Mouse (Mus musculus) brain, embryonic 14.5 days (tissue): ENCODE measurements at regions not wholly inside any gene's neighbourhood (a gene's known extent, or its start where the extent isn't known, plus 50 kb on each side); places are given as distances from the start of the nearest gene placed in this dataset.

Source experiments
- CTCF ChIP-seq: fragments of 200-500 bp; IDR thresholded peaks from 2 replicates; pipeline ENCODE4 v1.5.1; 2012; ENCODE audit warnings: inconsistent platforms, mild to moderate bottlenecking, moderate library complexity, borderline replicate concordance; ENCODE audit not compliant: insufficient read depth, insufficient read length; ENCODE audit errors: extremely low read depth
- POLR2A ChIP-seq: fragments of 200-500 bp; IDR thresholded peaks from 2 replicates; pipeline ENCODE4 v1.6.1; 2012; ENCODE audit warnings: mild to moderate bottlenecking, inconsistent platforms, borderline replicate concordance; ENCODE audit not compliant: poor library complexity, insufficient read depth, insufficient read length, severe bottlenecking; ENCODE audit errors: extremely low read depth

DNA sequence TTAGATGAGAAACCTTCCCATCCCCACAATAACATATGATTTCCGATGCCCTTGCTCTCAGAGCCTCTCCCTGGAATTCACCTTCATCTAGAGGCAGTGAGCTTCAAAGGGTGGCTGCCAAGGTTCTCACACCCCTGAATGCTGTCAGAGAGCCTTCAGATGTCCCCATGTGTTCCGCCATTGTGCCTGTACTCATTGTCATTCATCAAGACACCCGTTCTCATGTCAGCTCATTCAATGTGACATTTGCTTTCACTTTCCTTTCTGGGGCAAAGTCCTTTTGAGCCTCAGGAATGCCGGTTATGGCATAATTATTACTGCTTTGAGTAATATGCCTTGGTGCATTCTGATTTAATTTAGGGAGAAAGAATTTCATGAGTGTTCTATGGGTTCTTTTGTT, 99.1 kb upstream of the Kbtbd8 start:
- no peak for TF ChIP-seq CTCF
- no peak for TF ChIP-seq POLR2A
